Mouse (Mus musculus) lung, embryonic 14.5 days (tissue): ENCODE measurements around the gene Olfr412. TPM values are rescaled to one million over a fixed set of nuclear protein-coding genes. Genes with fewer than 3 reads are reported as not detected.

Source experiments
- ATAC-seq: fragments of 200-750 bp; cut with Nextera tagmentation; 2 replicates; pipeline ENCODE4 v1.8.0; 2017; ENCODE audit warnings: mild to moderate bottlenecking, moderate TSS enrichment, moderate library complexity; ENCODE audit not compliant: insufficient read depth
- DNase-seq: peaks from one replicate; pipeline ENCODE4 v3.0.0-alpha.2; 2015
- H3K27ac ChIP-seq: fragments of 300-500 bp; sonication (generic); 2 replicates; pipeline ENCODE4 v1.5.1; 2014; ENCODE audit warnings: low read depth, mild to moderate bottlenecking, moderate library complexity
- H3K27me3 ChIP-seq: fragments of 300-500 bp; sonication (generic); 2 replicates; pipeline ENCODE4 v1.6.1; 2014; ENCODE audit warnings: low read length, control low read depth; ENCODE audit not compliant: insufficient read depth
- H3K36me3 ChIP-seq: fragments of 300-500 bp; sonication (generic); 2 replicates; pipeline ENCODE4 v1.6.1; 2014; ENCODE audit warnings: control low read depth; ENCODE audit not compliant: insufficient read depth
- H3K4me1 ChIP-seq: fragments of 300-500 bp; sonication (generic); 2 replicates; pipeline ENCODE4 v1.6.1; 2014; ENCODE audit warnings: antibody characterized with exemption, control low read depth; ENCODE audit not compliant: insufficient read depth
- H3K4me2 ChIP-seq: fragments of 300-500 bp; sonication (generic); 2 replicates; pipeline ENCODE4 v1.6.1; 2014; ENCODE audit warnings: mild to moderate bottlenecking
- H3K4me3 ChIP-seq: fragments of 300-500 bp; sonication (generic); 2 replicates; pipeline ENCODE4 v1.5.1; 2014; ENCODE audit warnings: low read depth, low read length
- H3K9ac ChIP-seq: fragments of 300-500 bp; sonication (generic); 2 replicates; pipeline ENCODE4 v1.6.1; 2014
- H3K9me3 ChIP-seq: fragments of 300-500 bp; sonication (generic); 2 replicates; pipeline ENCODE4 v1.6.1; 2016; ENCODE audit warnings: low read depth, low read length, control low read depth
- CTCF ChIP-seq: IDR thresholded peaks from 2 replicates; pipeline ENCODE4 v1.5.1; 2016; ENCODE audit warnings: antibody characterized with exemption, low read depth
- WGBS: fragments of 180-500 bp; shearing (Covaris S2); extraction: QIAGEN DNeasy Blood & Tissue Kit; methylation state at CpG from one replicate; pipeline ENCODE4 v1.1.7; 2014; 5-methylcytosine and 5-hydroxymethylcytosine counted together
- polyA plus RNA-seq: library from polyadenylated mRNA; unstranded; fragments of >200 nt; fragmentation: Nextera tagmentation; extraction: Ambion mirVana; gene quantifications from 2 replicates; pipeline ENCODE4 v1.2.1, GENCODE M21; 2014

Gene Olfr412
- polyA plus RNA-seq: not detected in 2 replicates

DNA sequence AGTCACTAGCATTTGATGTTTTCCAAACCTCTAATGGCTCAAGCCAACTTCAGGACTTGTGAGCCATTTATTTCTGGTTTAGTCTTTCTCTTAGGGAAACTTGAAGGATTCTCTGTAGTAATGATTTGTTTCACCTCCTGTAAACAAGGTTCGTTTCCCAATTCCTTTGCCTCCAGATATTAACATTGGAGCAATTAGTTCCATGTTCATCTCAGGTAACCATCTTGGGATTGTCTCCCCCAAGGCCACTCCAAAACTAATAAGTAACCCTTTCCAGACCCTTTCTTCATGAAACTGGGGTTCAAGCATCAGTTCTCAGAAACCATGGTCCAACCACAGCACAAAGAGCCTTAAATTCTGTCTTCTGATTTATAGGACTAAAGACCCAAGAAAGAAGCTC lies at the start of gene Olfr412:
Olfr412 (plus strand) TSS at position 301 of the 400 bp plus-strand sequence.
- Histone ChIP-seq H3K9ac (no peak within 1 kb of the TSS), H3K27me3 (no peaks in the 10 kb centered on the region), H3K4me2 (no peak within 1 kb of the TSS), H3K36me3 (no peaks in the 10 kb centered on the region), H3K4me3 (no peak within 1 kb of the TSS), H3K27ac (no peak within 1 kb of the TSS), H3K9me3 (no peaks in the 10 kb centered on the region), H3K4me1 (no peaks in the 10 kb centered on the region)
- 75% methylated on average over 1 of the region's 1 CpGs for WGBS
- TF ChIP-seq CTCF: no peak
- no peak for DNase-seq
- ATAC-seq: no peak

DNA sequence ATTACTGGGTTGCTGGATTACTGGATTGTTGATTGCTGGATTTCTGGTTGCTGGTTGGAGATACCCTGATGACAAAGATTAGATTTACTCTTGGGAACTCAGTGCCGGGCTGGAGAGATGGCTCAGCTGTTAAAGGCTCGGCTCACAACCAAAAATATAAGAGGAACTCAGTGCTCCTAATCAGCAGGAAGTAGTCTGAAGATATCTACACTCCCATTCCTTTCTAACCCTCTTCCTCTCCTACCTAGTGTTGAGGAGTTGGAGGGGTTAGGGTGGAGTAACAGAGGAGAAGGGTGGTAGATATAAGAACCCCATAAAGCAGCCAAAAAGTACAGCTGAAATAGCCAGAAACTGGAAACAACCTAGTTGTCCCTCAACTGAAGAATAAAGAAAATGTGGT lies 35.8 kb upstream of the Olfr412 start:
- WGBS: 58% methylated on average over 2 of the region's 2 CpGs
- Histone ChIP-seq H3K9ac (no peak overlapping the region), H3K27ac (no peak overlapping the region), H3K36me3 (no peaks in the 10 kb centered on the region), H3K27me3 (no peaks in the 10 kb centered on the region), H3K4me3 (no peak overlapping the region), H3K4me1 (no peaks in the 10 kb centered on the region), H3K9me3 (no peaks in the 10 kb centered on the region), H3K4me2 (no peak overlapping the region)
- TF ChIP-seq CTCF: no peak
- ATAC-seq (no peak), DNase-seq (no peak)

DNA sequence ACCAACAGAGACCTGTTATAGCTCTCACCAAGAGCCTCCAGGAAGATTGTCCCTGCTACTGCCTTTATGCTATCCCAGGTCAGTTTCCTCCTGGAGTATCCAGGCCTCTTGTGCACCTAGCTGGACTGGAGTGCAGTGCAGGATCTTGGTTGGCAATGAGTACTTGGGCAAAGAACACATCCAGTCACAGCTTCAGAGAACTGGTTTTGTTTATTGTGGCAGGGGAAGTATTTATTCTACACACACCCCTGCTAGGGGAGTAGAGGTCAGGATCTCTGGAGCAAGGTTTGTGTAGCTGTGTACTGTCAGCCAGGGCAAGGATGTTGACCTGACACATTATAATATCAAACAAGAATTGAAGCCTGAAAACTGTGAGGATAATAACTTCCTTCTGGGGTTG lies 33.1 kb upstream of the Olfr412 start:
- H3K4me3 ChIP-seq: no peak overlapping the region
- H3K4me2 ChIP-seq: no peak overlapping the region
- TF ChIP-seq CTCF: no peak
- no peaks in the 10 kb centered on the region for H3K27me3 ChIP-seq
- no peaks in the 10 kb centered on the region for H3K36me3 ChIP-seq
- H3K4me1 ChIP-seq: no peaks in the 10 kb centered on the region
- no peak overlapping the region for H3K9ac ChIP-seq
- ATAC-seq: no peak
- H3K27ac ChIP-seq: no peak overlapping the region
- no peaks in the 10 kb centered on the region for H3K9me3 ChIP-seq
- DNase-seq: no peak

DNA sequence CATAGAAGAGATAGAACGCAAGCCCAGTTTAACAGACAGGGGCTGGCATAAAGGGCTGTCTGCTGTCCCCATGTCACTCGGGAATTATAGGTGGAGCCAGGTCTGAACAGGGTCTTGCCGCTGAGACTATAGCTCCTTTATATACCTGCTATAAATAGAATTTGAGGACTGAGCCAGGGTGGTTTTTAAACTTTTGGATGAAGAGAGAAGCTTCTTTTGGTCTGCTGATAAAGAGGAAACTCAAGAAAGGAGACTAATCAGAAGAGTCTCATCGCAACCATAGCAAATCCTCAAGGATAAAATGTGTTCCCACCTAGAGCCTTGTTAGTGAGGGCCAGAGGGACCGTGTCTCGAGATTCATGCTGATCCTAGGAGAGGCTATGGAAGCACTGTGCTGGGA lies 23.9 kb upstream of the Olfr412 start, which contains the start of gene Olfr410:
Olfr410 (minus strand) TSS at position 101 of the 400 bp plus-strand sequence.
- no peak for DNase-seq
- Histone ChIP-seq H3K4me1 (no peaks in the 10 kb centered on the region), H3K36me3 (no peaks in the 10 kb centered on the region), H3K27ac (no peak within 1 kb of the TSS), H3K27me3 (no peaks in the 10 kb centered on the region), H3K4me3 (no peak within 1 kb of the TSS), H3K4me2 (no peak within 1 kb of the TSS), H3K9ac (no peak within 1 kb of the TSS), H3K9me3 (no peaks in the 10 kb centered on the region)
- TF ChIP-seq CTCF: no peak
- no peak for ATAC-seq
- WGBS: 78% methylated on average over 6 of the region's 6 CpGs

DNA sequence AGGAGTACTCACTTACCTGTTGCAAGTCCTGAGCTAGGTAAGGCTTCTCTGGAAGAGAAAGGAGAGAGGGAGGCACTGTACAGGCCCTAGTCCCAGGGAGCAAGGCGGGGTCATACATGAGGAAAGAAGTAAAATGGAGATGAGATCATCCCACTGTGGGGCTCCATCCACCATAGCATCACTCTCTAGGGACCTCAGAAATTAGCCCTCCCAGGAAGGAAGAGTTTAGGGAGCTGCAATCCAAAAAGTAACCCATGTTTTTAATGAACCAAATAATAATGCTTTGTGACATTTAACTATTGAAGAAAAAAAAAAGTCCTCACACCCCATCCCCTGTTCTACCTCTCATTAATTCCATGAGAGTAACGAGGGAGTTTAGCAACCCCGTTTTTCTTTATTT lies 9.3 kb upstream of the Olfr412 start, which contains the start of gene Olfr411:
Olfr411 (minus strand) TSS at position 101 of the 400 bp plus-strand sequence.
- no peaks in the 10 kb centered on the region for H3K27me3 ChIP-seq
- TF ChIP-seq CTCF: no peak
- DNase-seq (no peak), ATAC-seq (no peak)
- H3K4me2 ChIP-seq: no peak within 1 kb of the TSS
- 72% methylated on average over 3 of the region's 3 CpGs for WGBS
- H3K4me3 ChIP-seq: no peak within 1 kb of the TSS
- H3K4me1 ChIP-seq: no peaks in the 10 kb centered on the region
- no peak within 1 kb of the TSS for H3K27ac ChIP-seq
- no peaks in the 10 kb centered on the region for H3K36me3 ChIP-seq
- no peaks in the 10 kb centered on the region for H3K9me3 ChIP-seq
- no peak within 1 kb of the TSS for H3K9ac ChIP-seq

DNA sequence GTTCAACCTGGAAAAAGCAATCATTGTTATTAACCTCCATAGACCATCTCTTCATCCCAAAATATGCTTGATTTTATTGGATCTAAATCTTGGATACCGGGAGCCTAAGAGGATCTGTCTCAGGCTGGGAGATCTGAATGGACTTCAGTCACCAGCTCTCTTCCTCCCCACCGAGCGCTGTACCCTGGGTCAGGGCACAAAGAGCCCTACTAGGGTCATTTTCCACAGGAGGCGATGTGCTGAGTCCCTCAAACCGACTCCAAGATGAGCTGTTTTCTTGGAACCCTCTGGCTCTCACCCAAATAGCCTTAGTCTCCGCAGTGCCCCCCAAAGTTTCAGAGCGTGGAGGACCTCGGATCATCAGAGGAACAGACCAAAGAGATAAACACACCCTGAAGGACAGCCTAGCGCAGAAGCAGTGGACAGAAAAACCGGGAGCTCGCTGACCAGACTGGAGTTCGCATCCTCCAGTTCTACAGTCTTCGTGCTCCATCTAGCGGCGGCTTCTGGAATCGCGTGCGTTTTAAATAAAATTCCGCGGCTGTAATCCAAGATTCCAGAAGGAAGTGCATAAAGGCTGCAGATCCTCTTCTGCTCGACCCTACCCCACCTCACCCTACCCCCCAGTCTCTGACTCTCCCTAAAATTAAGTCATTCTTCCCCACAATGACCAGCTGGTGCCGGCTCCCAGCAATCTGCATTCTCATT lies 9.7 kb downstream of the Olfr412 start:
- no peak overlapping the region for H3K9ac ChIP-seq
- no peak overlapping the region for H3K4me3 ChIP-seq
- no peaks in the 10 kb centered on the region for H3K36me3 ChIP-seq
- H3K27me3 ChIP-seq: no peaks in the 10 kb centered on the region
- TF ChIP-seq CTCF: peak; percentile 86
- no peaks in the 10 kb centered on the region for H3K9me3 ChIP-seq
- ATAC-seq: peak; percentile 60; the same call in 1 of the 2 replicates
- no peak overlapping the region for H3K4me2 ChIP-seq
- peak; percentile 94 for DNase-seq
- 13% methylated on average over 22 of the region's 22 CpGs for WGBS
- H3K27ac ChIP-seq: no peak overlapping the region
- H3K4me1 ChIP-seq: no peaks in the 10 kb centered on the region

DNA sequence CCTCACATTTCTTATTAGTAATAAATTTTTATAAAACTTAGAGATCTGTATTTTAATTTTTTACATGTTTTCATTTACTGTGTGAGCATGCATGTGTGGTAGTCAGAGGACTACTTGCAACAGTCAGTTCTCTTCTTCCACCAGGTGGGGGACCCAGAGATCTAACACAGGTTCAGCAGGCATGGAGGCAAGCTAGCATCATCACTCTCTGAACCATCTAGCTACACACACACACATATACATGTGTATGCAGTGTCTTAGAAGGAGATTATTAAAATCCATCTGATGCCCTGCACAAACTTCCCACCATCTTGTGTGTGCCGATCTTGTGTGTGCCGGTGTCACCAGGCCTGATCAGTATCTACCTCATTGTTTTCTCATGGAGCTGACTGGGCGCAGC lies 15.0 kb downstream of the Olfr412 start:
- Histone ChIP-seq H3K9ac (no peak overlapping the region), H3K36me3 (no peaks in the 10 kb centered on the region), H3K27me3 (no peaks in the 10 kb centered on the region), H3K9me3 (no peaks in the 10 kb centered on the region), H3K27ac (no peak overlapping the region), H3K4me3 (no peak overlapping the region), H3K4me2 (no peak overlapping the region), H3K4me1 (no peaks in the 10 kb centered on the region)
- 71% methylated on average over 3 of the region's 3 CpGs for WGBS
- DNase-seq (peak; percentile 72), ATAC-seq (no peak)
- TF ChIP-seq CTCF: peak; percentile 79
